In the genomic region with DNA sequence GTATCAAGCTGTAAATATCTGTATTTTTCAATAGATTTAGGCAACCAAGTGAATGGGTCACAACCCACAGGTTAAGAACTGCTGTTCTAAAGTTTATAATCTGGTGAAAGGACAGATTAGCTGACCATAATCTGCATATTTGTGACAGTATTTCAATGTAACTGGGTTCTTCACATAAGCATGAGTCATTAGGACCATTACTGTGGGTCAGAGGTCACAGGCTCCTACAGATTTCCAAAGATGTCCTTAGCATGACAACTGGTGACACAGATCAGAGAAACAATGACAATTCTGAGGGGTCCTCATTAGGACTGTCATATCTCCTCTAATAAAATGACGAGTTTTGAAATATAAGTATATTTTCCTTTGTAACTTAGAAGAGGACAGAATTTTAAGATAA, we compare ENCODE assay signal across 24 mouse cellular contexts. TPM values are rescaled to one million over a fixed set of nuclear protein-coding genes. Genes with fewer than 3 reads are reported as not detected.
"Had no signal": no experiment of that assay in that cellular context is flagged by ENCODE, and none has a peak within 500 bp of the region (broad histone marks: within the 10 kb centered on the region; RNA-seq: fewer than 3 reads in every experiment).

No protein-coding gene starts in this region.

- H3K4me3 ChIP-seq: liver, embryonic 15.5 days; lung, embryonic 15.5 days; midbrain, embryonic 10.5 days; midbrain, embryonic 12.5 days; myocyte; neural tube, embryonic 13.5 days; neural tube, embryonic 15.5 days had no signal

- H3K4me1 ChIP-seq: liver, embryonic 15.5 days; lung, embryonic 15.5 days; midbrain, embryonic 10.5 days; midbrain, embryonic 12.5 days; neural tube, embryonic 13.5 days; neural tube, embryonic 15.5 days had no signal

- H3K27ac ChIP-seq: liver, embryonic 15.5 days; lung, embryonic 15.5 days; macrophage; midbrain, embryonic 10.5 days; midbrain, embryonic 12.5 days; neural tube, embryonic 13.5 days; neural tube, embryonic 15.5 days had no signal

- H3K27me3 ChIP-seq: liver, embryonic 15.5 days; lung, embryonic 15.5 days; megakaryocyte, embryonic 14.5 days; midbrain, embryonic 12.5 days; neural tube, embryonic 13.5 days; neural tube, embryonic 15.5 days had no signal

- H3K9ac ChIP-seq: liver, embryonic 15.5 days; liver, postnatal 0 days; lung, embryonic 15.5 days; midbrain, embryonic 12.5 days; neural tube, embryonic 13.5 days; neural tube, embryonic 15.5 days had no signal

- ATAC-seq: liver, postnatal 0 days; lung, postnatal 0 days; midbrain, embryonic 16.5 days had no signal

- H3K4me2 ChIP-seq: liver, embryonic 15.5 days; lung, embryonic 15.5 days; midbrain, embryonic 12.5 days; neural tube, embryonic 13.5 days; neural tube, embryonic 15.5 days had no signal

- DNase-seq: liver, postnatal 0 days; lung, adult 2 months; lung, postnatal 14 days; lung, postnatal 36 days; midbrain, embryonic 14.5 days; right cerebral cortex, adult 18-20 months; right cerebral cortex, postnatal 25 days; right cerebral cortex, postnatal 4 days; spleen, adult 18-20 months; thymus, adult 18-20 months; thymus, postnatal 14 days; thymus, postnatal 36 days had no signal

- H3K36me3 ChIP-seq: liver, embryonic 15.5 days; lung, embryonic 15.5 days; midbrain, embryonic 10.5 days; midbrain, embryonic 12.5 days; neural tube, embryonic 13.5 days; neural tube, embryonic 15.5 days had no signal

- H3K9me3 ChIP-seq: liver, embryonic 15.5 days; lung, embryonic 15.5 days; megakaryocyte, embryonic 14.5 days; midbrain, embryonic 10.5 days; midbrain, embryonic 12.5 days; neural tube, embryonic 13.5 days; neural tube, embryonic 15.5 days had no signal

RNA-seq across cellular contexts. Expression of gene Gsdmc4, which starts 57.5 kb away (rescaled TPM):
- polyA plus RNA-seq: liver, embryonic 15.5 days; liver, postnatal 0 days; lung, embryonic 15.5 days; lung, postnatal 0 days; macrophage; midbrain, embryonic 10.5 days; midbrain, embryonic 12.5 days; midbrain, embryonic 14.5 days; midbrain, embryonic 16.5 days; neural tube, embryonic 11.5 days; neural tube, embryonic 13.5 days; neural tube, embryonic 15.5 days had no signal
